23 mouse cellular contexts compared by ENCODE assay signal in the genomic region with DNA sequence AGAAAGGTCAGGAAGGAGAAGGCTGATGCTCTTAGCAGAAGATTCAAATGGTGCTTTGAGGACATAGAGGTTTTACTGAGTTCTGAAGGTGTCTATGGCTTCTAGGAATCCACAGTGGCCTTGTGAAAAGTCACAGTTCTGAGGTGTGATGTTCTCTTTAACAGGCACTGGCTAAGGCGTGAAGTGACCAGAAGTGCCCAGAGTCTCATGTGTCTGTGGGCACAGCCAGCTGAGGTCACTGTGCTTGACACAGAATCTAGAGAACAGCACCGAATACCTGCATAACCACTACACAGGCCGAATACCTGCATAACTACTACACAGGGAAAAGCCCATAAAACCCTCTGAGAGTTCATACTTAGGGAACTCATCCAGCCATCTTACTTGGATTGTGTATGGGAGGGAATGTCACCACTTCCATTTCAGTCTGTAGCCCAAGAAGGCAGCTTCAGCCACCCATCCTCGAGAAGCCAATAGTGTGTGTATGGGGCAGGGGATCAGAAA. TPM values are rescaled to one million over a fixed set of nuclear protein-coding genes. Genes with fewer than 3 reads are reported as not detected.
A peak's percentile ranks its signal among the peaks of the same experiment; 100 is the strongest.
DNase-seq lines count a peak whose midpoint lies in the region; ATAC-seq and TF ChIP-seq lines count a peak whose summit lies in the region.
"Not testable (repeated sequence)": the region's sequence is repeated elsewhere in the genome, so short reads cannot be mapped to it uniquely, and the experiment has no call there.
"Had no signal": no experiment of that assay in that cellular context is flagged by ENCODE, and none has a peak within 500 bp of the region (broad histone marks: within the 10 kb centered on the region; RNA-seq: fewer than 3 reads in every experiment).

No protein-coding gene starts in this region.

- H3K4me3 ChIP-seq in spleen, adult 2 months (ENCODE audit: extremely low read depth, insufficient read depth, insufficient read length) = not testable (repeated sequence)

- WGBS in spleen, adult 2 months = 81% methylated on average over 4 of the region's 4 CpGs

- TF ChIP-seq POLR2A in spleen, adult 2 months (IDR thresholded peaks at IDR 0.05; ENCODE audit: low read depth, low read length) = not testable (repeated sequence)

- 0 out of 2 replicates have a peak overlapping the region, but pooled peaks have one; percentile 27 for H3K27ac ChIP-seq in spleen, adult 2 months (ENCODE audit: insufficient read depth, low read length)

- peak; percentile 54 for DNase-seq in ES-CJ7 (ENCODE audit: low read depth, low spot score)
- DNase-seq in ZHBTc4 (ENCODE audit: low read depth, low spot score) = peak; percentile 72
- not testable (repeated sequence) for DNase-seq in spleen, adult 2 months (ENCODE audit: low read depth in 1 of 2, low spot score in 2 of 2)

- ATAC-seq in megakaryocyte, adult 5-6 weeks (ENCODE audit: poor library complexity, severe bottlenecking) = peak; percentile 29
- peak; percentile 48; the same call in 1 of the 2 replicates for ATAC-seq in monocyte, adult 5-6 weeks (replicated peaks; ENCODE audit: insufficient number of reproducible peaks, low FRiP score, low TSS enrichment, poor library complexity, severe bottlenecking)

- H3K36me3 ChIP-seq in spleen, adult 2 months (ENCODE audit: control insufficient read depth, insufficient read depth, low read length) = not testable (repeated sequence)

- not testable (repeated sequence) for H3K27me3 ChIP-seq in spleen, adult 2 months (ENCODE audit: control insufficient read depth, insufficient read depth, low read length)

- peaks cover 14% of the 10 kb centered on the region; the same call in 1 of the 2 replicates for H3K4me1 ChIP-seq in spleen, adult 2 months (ENCODE audit: control insufficient read depth, insufficient read depth, insufficient read length)

- TF ChIP-seq CTCF in spleen, adult 2 months (IDR thresholded peaks at IDR 0.05; ENCODE audit: extremely low read depth, insufficient read depth, insufficient read length, insufficient replicate concordance) = not testable (repeated sequence)

RNA-seq across cellular contexts. Expression of a gene that starts 1.5 kb away (rescaled TPM):
- 4.7 and 10.0 TPM in 2 replicates for total RNA-seq in megakaryocyte, adult 5-6 weeks (2015)
- 6.8 and 8.4 TPM in 2 replicates for total RNA-seq in megakaryocyte, adult 5-6 weeks (2017)
- 160 to 719 TPM (median 207 TPM) in 3 replicates for total RNA-seq in monocyte, adult 5-6 weeks (2017)
- polyA plus RNA-seq in spleen, adult 2 months (2012; rRNA removed) = 3.0 and 8.5 TPM in 2 replicates
- total RNA-seq: adrenal gland, postnatal 25 days; CH12.LX; MEL had no signal
- polyA plus RNA-seq: embryonic facial prominence, embryonic 11.5 days; embryonic facial prominence, embryonic 13.5 days; erythroblast, embryonic 14.5 days; forebrain, embryonic 10.5 days; forebrain, embryonic 12.5 days; forebrain, embryonic 14.5 days had no signal

RNA-seq across cellular contexts. Expression of a gene that starts 35.6 kb away (rescaled TPM):
- 2.7 TPM in 1 of 2 replicates, not detected in the other for total RNA-seq in megakaryocyte, adult 5-6 weeks (2015)
- 3.4 TPM in 1 of 2 replicates, not detected in the other for total RNA-seq in megakaryocyte, adult 5-6 weeks (2017)
- 0.57 TPM in 1 of 3 replicates, not detected in the others for total RNA-seq in monocyte, adult 5-6 weeks (2017)
- polyA plus RNA-seq in spleen, adult 2 months (2012; rRNA removed) = 0.23 and 0.53 TPM in 2 replicates
- total RNA-seq: adrenal gland, adult 2 months; adrenal gland, postnatal 10 days; adrenal gland, postnatal 25 days; adrenal gland, postnatal 4 days; CH12.LX; ES-E14; MEL had no signal
- polyA plus RNA-seq: adrenal gland, adult 2 months; brain, embryonic 14.5 days; CD4-positive, CD25-positive, alpha-beta regulatory T cell, adult 4 months; embryonic facial prominence, embryonic 11.5 days; embryonic facial prominence, embryonic 13.5 days; embryonic facial prominence, embryonic 15.5 days; erythroblast, embryonic 14.5 days; forebrain, embryonic 10.5 days; forebrain, embryonic 12.5 days; forebrain, embryonic 14.5 days; forebrain, embryonic 16.5 days had no signal

RNA-seq across cellular contexts. Expression of a gene that starts 35.6 kb away (rescaled TPM):
- total RNA-seq in megakaryocyte, adult 5-6 weeks (2015) = 4.5 and 11.2 TPM in 2 replicates
- total RNA-seq in megakaryocyte, adult 5-6 weeks (2017) = 2.6 and 3.6 TPM in 2 replicates
- 99.8 to 219 TPM (median 100 TPM) in 3 replicates for total RNA-seq in monocyte, adult 5-6 weeks (2017)
- polyA plus RNA-seq in spleen, adult 2 months (2012; rRNA removed) = 0.62 and 1.7 TPM in 2 replicates
- total RNA-seq: adrenal gland, postnatal 25 days; CH12.LX; common myeloid progenitor, adult 5-6 weeks; ES-E14; MEL had no signal
- polyA plus RNA-seq: adrenal gland, adult 2 months; brain, embryonic 14.5 days; CD4-positive, CD25-positive, alpha-beta regulatory T cell, adult 4 months; embryonic facial prominence, embryonic 11.5 days; embryonic facial prominence, embryonic 13.5 days; embryonic facial prominence, embryonic 15.5 days; forebrain, embryonic 10.5 days; forebrain, embryonic 12.5 days; forebrain, embryonic 14.5 days; forebrain, embryonic 16.5 days had no signal

Comparison
In these comparisons a context has a peak if more than half of its experiments do, and no peak if none do; other contexts are left out.
1. RNA of a gene that starts 1.5 kb away (total RNA-seq): 160 to 719 TPM in monocyte, adult 5-6 weeks; 4.7 to 10.0 TPM in megakaryocyte, adult 5-6 weeks; every median in the first group is over 10 times any median in the second.